Mouse (Mus musculus): ENCODE measurements at regions not wholly inside any gene's neighbourhood (a gene's known extent, or its start where the extent isn't known, plus 50 kb on each side); places are given as distances from the start of the nearest gene placed in this dataset.

- no peaks in the 10 kb centered on the region for H3K9me3 ChIP-seq
- H3K27ac ChIP-seq (replicated peaks): no peak overlapping the region
- H3K4me2 ChIP-seq: no peak overlapping the region
- no peaks in the 10 kb centered on the region for H3K27me3 ChIP-seq
- H3K4me1 ChIP-seq (replicated peaks): no peaks in the 10 kb centered on the region
- H3K9ac ChIP-seq: no peak overlapping the region
- WGBS: 74% methylated on average over 4 of the region's 4 CpGs
- no peak for ATAC-seq (ENCODE audit: low read depth)
- H3K4me3 ChIP-seq: no peak overlapping the region
- no peaks in the 10 kb centered on the region for H3K36me3 ChIP-seq
Measured at GRCm38 (mm10) chr14:81254343-81254838, 1270.5 kb downstream of the Olfm4 start.

DNA sequence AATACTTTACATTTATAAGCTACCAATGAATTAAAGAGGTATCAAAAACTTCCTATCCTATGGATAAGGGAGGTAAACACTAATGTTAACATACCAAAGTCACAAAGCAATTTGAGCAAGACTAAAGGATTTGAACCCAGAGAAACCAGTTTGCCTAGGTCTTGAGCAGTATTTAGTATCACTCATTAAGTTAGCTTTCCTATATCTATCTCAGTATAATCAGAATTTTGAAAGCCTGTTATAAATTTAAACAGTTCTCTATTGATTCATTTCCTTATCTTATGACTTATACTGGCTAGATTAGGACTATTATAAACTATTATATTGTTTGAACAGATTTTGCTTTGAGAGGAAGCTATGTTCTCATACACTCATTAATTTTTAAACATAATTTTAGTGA is 1271.5 kb downstream of the Olfm4 start:
- H3K4me1 ChIP-seq (replicated peaks): no peaks in the 10 kb centered on the region
- no peak overlapping the region for H3K9ac ChIP-seq
- H3K36me3 ChIP-seq: no peaks in the 10 kb centered on the region
- H3K27me3 ChIP-seq: no peaks in the 10 kb centered on the region
- H3K9me3 ChIP-seq: no peaks in the 10 kb centered on the region
- H3K27ac ChIP-seq (replicated peaks): no peak overlapping the region
- no peak overlapping the region for H3K4me3 ChIP-seq
- H3K4me2 ChIP-seq: no peak overlapping the region
- ATAC-seq (ENCODE audit: low read depth): no peak

DNA sequence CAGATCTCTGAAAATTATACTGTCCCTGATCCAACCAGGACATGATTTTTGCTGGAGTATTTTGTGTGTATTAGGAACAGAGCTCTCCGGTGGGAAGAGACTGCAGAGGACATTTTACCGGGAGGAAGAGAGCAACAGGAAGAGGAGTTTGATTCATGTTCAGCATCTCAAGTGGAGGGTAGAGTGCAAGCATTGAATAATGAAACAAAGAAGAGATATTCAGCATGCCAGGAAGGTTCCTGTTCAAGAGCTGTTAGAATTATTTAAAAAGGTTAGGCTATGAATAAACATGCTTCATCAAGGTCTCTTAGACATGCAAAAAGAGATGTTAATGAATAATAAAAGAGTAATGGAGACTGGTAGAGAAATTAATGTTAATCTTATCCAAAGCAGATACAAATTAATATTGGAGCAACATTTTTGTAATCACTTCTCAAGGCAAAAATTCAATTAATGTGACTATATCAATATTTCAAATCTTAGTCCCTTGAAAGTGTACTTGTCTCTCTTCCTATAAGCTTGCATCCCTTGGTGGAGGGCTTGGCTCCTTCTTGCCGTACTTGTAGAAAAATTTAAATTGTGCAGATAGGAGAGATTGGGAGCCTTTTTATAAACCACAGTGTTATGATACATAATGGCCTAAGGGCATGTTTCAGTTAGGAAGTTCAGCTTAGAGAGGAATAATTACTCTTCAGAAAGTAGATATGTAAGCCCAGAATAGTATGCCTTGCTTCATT is 1283.9 kb downstream of the Olfm4 start:
- ATAC-seq (ENCODE audit: low read depth): no peak
- Histone ChIP-seq H3K4me3 (no peak overlapping the region), H3K4me2 (no peak overlapping the region), H3K27ac (replicated peaks) (no peak overlapping the region), H3K9me3 (no peaks in the 10 kb centered on the region), H3K36me3 (no peaks in the 10 kb centered on the region), H3K27me3 (no peaks in the 10 kb centered on the region), H3K4me1 (replicated peaks) (no peaks in the 10 kb centered on the region), H3K9ac (no peak overlapping the region)
- 59% methylated on average over 3 of the region's 3 CpGs for WGBS

DNA sequence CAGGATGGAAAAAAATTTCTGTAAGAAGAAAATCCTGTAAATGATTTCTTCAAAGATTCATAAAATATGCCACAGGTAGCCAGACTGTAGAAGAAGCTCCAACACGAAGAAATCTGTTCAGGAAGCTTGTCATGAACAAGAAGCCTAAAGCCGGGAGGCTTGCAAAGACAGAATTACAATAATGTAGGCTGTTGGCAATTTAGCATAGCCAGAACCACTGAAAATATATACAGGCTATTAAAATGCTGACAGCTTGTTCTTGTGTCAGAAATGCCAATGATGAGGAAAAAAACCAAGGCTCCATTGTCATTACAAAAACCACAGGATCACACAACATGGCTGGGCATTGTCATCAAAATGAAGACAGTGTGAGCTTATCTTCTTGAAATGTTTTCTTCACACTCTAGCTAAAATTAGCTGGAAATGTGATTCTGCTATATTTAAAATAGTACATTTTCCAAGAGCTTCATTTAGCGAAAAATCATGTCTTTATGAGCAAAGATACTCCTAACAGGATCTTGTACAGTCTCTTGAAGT is 1303.7 kb downstream of the Olfm4 start:
- H3K4me3 ChIP-seq: no peak overlapping the region
- H3K9ac ChIP-seq: no peak overlapping the region
- H3K27ac ChIP-seq (replicated peaks): no peak overlapping the region
- no peaks in the 10 kb centered on the region for H3K4me1 ChIP-seq (replicated peaks)
- H3K27me3 ChIP-seq: no peaks in the 10 kb centered on the region
- no peaks in the 10 kb centered on the region for H3K9me3 ChIP-seq
- no peak for ATAC-seq (ENCODE audit: low read depth)
- no peaks in the 10 kb centered on the region for H3K36me3 ChIP-seq
- 80% methylated on average over 3 of the region's 3 CpGs for WGBS
- no peak overlapping the region for H3K4me2 ChIP-seq

DNA sequence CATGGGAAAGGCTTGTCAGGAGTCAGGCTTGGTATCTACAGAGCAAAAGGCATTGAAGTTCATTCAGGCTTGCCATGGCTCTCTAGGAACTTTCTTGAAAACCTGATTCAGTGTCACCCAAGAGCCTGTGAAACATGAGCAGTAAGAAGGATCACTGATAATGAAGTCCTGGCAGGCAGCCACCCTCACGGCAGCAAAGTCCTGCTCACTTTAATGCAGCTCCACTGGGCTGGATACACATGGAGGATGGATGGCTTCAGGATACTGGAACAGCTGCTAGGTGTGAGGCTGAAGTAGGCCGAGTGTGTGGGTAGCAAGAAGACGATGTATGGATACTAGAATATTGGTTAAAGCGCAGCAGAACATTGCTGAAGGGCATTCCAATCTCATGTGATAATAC is 1323.3 kb downstream of the Olfm4 start:
- no peak overlapping the region for H3K9ac ChIP-seq
- no peaks in the 10 kb centered on the region for H3K36me3 ChIP-seq
- no peak overlapping the region for H3K4me2 ChIP-seq
- H3K9me3 ChIP-seq: no peaks in the 10 kb centered on the region
- no peaks in the 10 kb centered on the region for H3K27me3 ChIP-seq
- H3K4me3 ChIP-seq: no peak overlapping the region
- peak; percentile 47; the same call in 1 of the 2 replicates for ATAC-seq (ENCODE audit: low read depth)
- 62% methylated on average over 4 of the region's 4 CpGs for WGBS
- H3K27ac ChIP-seq (replicated peaks): no peak overlapping the region
- no peaks in the 10 kb centered on the region for H3K4me1 ChIP-seq (replicated peaks)

DNA sequence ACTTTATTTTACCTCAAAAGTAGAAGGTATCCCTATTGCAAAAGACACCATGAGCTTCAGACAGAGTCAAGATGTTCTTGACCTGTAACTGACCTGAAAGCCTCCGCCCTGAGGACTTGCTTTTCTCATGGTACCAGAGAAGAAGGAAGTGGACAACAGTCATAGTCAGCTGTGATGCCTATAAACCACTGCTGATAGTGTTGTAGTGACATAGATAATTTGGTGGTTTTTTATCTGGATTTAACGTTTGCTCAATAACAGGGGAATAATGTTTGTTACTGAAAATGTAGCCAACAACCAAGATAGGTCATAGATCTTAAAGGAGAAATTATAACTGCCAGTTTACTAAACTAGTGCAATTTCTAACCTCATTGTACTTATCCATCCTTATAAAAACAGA is 1357.2 kb downstream of the Olfm4 start:
- H3K27me3 ChIP-seq: no peaks in the 10 kb centered on the region
- H3K9me3 ChIP-seq: no peaks in the 10 kb centered on the region
- no peak overlapping the region for H3K4me2 ChIP-seq
- no peak for ATAC-seq (ENCODE audit: low read depth)
- no peaks in the 10 kb centered on the region for H3K4me1 ChIP-seq (replicated peaks)
- WGBS: 77% methylated on average over 2 of the region's 2 CpGs
- H3K4me3 ChIP-seq: no peak overlapping the region
- H3K27ac ChIP-seq (replicated peaks): no peak overlapping the region
- no peaks in the 10 kb centered on the region for H3K36me3 ChIP-seq
- H3K9ac ChIP-seq: no peak overlapping the region

GRCm38 (mm10) chr14:81387566-81387965 is 1403.7 kb downstream of the Olfm4 start:
- no peak overlapping the region for H3K9ac ChIP-seq
- no peaks in the 10 kb centered on the region for H3K27me3 ChIP-seq
- no peak for ATAC-seq (ENCODE audit: low read depth)
- 93% methylated on average over 2 of the region's 2 CpGs for WGBS
- H3K9me3 ChIP-seq: no peaks in the 10 kb centered on the region
- no peak overlapping the region for H3K4me3 ChIP-seq
- H3K27ac ChIP-seq (replicated peaks): no peak overlapping the region
- no peaks in the 10 kb centered on the region for H3K4me1 ChIP-seq (replicated peaks)
- no peaks in the 10 kb centered on the region for H3K36me3 ChIP-seq
- no peak overlapping the region for H3K4me2 ChIP-seq
